Mouse (Mus musculus) lung, adult 2 months (tissue): ENCODE data around the gene Camk1d.

Source experiments
- CTCF ChIP-seq: fragments of 200-500 bp; IDR thresholded peaks from 2 replicates; pipeline ENCODE4 v1.5.1; 2011; ENCODE audit warnings: mild to moderate bottlenecking, low read length, control low read depth; ENCODE audit not compliant: insufficient read depth
- POLR2A ChIP-seq: fragments of 200-500 bp; IDR thresholded peaks from 2 replicates; pipeline ENCODE4 v1.6.1; 2011; ENCODE audit warnings: low read depth, mild to moderate bottlenecking, control low read depth, low read length, borderline replicate concordance; ENCODE audit errors: extremely low read depth

DNA sequence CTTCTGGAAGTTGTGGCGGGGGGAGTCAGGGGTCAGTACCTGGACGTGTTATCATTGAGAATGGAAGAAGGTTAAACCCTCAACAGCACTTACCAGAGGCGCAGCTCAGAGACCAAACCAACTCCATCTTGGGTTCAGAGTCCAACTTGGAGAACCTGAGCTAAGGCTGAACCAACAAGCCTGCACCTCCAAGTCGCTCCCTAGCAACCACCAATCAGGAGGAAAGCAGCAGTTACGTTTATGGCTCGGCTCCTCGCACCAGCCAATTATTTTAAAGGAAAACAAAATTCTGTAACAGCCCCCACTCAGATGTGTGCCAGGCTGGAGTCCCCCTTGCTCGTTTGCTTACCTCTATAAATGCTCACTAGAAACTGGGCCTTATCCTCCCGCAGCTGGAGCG lies 44.2 kb downstream of the Camk1d start:
- no peak for TF ChIP-seq CTCF
- no peak for TF ChIP-seq POLR2A
